Mouse (Mus musculus) midbrain, embryonic 11.5 days (tissue): ENCODE measurements at regions not wholly inside any gene's neighbourhood (a gene's known extent, or its start where the extent isn't known, plus 50 kb on each side); places are given as distances from the start of the nearest gene placed in this dataset.

Experiments
- ATAC-seq: fragments of 200-750 bp; cut with Nextera tagmentation; 2 replicates; pipeline ENCODE4 v1.8.0; 2017; ENCODE audit warnings: moderate TSS enrichment, moderate library complexity; ENCODE audit not compliant: low FRiP score
- DNase-seq: peaks from one replicate; pipeline ENCODE4 v3.0.0; 2015; ENCODE audit warnings: low spot score; ENCODE audit errors: missing footprints
- H3K27ac ChIP-seq: fragments of 300-500 bp; sonication (generic); 2 replicates; pipeline ENCODE4 v1.5.1; 2014; ENCODE audit warnings: low read depth, low read length
- H3K27me3 ChIP-seq: fragments of 300-500 bp; sonication (generic); 2 replicates; pipeline ENCODE4 v1.6.1; 2014; ENCODE audit warnings: mild to moderate bottlenecking, low read length, moderate library complexity, mixed read lengths; ENCODE audit not compliant: control insufficient read depth, insufficient read depth
- H3K36me3 ChIP-seq: fragments of 300-500 bp; sonication (generic); 2 replicates; pipeline ENCODE4 v1.6.1; 2014; ENCODE audit warnings: mild to moderate bottlenecking, low read length, moderate library complexity, mixed read lengths; ENCODE audit not compliant: control insufficient read depth, insufficient read depth
- H3K4me1 ChIP-seq: fragments of 300-500 bp; sonication (generic); 2 replicates; pipeline ENCODE4 v1.6.1; 2014; ENCODE audit warnings: low read length; ENCODE audit not compliant: control insufficient read depth, insufficient read depth
- H3K4me2 ChIP-seq: fragments of 300-500 bp; sonication (generic); 2 replicates; pipeline ENCODE4 v1.6.1; 2014; ENCODE audit warnings: mild to moderate bottlenecking, moderate library complexity
- H3K4me3 ChIP-seq: fragments of 300-500 bp; sonication (generic); 2 replicates; pipeline ENCODE4 v1.5.1; 2014; ENCODE audit warnings: low read depth, low read length
- H3K9ac ChIP-seq: fragments of 300-500 bp; sonication (generic); 2 replicates; pipeline ENCODE4 v1.6.1; 2014; ENCODE audit warnings: low read length
- H3K9me3 ChIP-seq: fragments of 300-500 bp; sonication (generic); 2 replicates; pipeline ENCODE4 v1.6.1; 2016; ENCODE audit warnings: low read length; ENCODE audit not compliant: control insufficient read depth
- WGBS: fragments of 180-500 bp; shearing (Covaris S2); extraction: QIAGEN DNeasy Blood & Tissue Kit; methylation state at CpG from one replicate; pipeline ENCODE4 v1.1.7; 2014; 5-methylcytosine and 5-hydroxymethylcytosine counted together

DNA sequence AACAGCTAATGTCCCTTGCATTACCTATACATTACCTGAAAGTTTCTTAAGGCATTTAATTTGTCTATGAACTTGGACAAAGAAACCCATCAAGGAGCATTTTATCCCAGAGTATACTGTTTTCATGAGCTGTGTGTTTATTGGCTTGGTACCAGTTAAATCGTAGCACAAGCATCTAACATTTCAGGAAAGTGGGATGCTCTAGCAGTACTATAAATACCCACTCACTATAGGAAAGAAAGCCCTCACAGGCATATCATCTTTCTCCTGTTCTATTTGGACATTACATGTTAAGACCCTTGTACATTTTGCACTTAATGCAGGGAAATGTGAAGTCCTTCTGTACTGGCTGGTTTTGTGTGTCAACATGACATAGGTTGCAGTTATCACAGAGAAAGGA, 163.9 kb downstream of the Ptprc start:
- Histone ChIP-seq H3K27ac (no peak overlapping the region), H3K9me3 (no peaks in the 10 kb centered on the region), H3K27me3 (no peaks in the 10 kb centered on the region), H3K4me3 (no peak overlapping the region), H3K9ac (no peak overlapping the region), H3K4me1 (no peaks in the 10 kb centered on the region), H3K4me2 (no peak overlapping the region), H3K36me3 (no peaks in the 10 kb centered on the region)
- WGBS: 93% methylated on average over 1 of the region's 1 CpGs
- DNase-seq (no peak), ATAC-seq (no peak)

DNA sequence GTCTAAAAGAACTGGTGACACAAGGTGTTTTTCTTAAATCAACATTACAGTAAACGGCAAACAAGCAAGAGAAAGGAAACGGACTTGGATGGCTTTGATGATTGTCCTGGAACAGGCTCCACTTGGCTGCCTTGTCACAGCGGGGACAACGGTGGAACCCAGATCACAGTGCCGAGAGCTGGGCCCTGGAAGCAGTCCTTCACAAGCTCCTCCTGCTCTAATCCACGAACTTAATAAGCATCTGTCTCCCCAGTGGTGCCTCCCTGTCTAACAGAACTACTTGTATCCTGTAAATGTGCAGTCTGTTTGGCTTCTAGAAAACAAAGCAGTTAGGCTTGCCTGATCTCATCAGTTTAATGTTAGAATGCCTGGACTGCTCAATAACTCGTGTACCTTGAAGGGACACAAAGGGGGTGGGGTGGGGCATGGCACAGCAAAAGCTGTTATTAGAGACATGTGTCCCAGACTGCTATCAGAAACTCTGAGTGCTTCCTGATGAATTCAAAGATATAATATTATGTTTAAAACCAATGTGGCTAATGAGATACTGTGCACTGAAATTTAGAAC, 164.5 kb downstream of the Ptprc start:
- no peak for ATAC-seq
- WGBS: 65% methylated on average over 7 of the region's 7 CpGs
- no peak overlapping the region for H3K9ac ChIP-seq
- no peak overlapping the region for H3K4me2 ChIP-seq
- no peaks in the 10 kb centered on the region for H3K36me3 ChIP-seq
- H3K27ac ChIP-seq: no peak overlapping the region
- no peak overlapping the region for H3K4me3 ChIP-seq
- H3K27me3 ChIP-seq: no peaks in the 10 kb centered on the region
- DNase-seq: no peak
- no peaks in the 10 kb centered on the region for H3K4me1 ChIP-seq
- no peaks in the 10 kb centered on the region for H3K9me3 ChIP-seq

DNA sequence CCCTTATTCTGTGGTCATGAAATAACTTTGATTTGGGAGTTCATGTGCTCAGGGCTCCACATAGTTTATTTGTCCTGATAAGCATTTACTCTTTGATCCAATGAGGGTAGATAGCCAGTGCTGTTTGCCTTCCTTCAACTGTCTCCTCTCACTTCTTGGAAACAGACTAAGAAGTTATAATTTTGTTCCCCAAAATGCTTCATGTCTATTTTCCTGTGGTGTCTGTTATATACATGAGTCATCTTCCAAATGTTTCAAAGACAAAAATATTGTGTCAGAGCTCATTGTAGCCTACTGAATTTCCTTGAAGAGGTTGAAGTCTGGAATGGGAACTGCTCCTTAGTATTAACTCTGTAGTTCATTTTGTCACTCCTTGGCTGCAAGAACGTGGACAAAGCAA, 168.7 kb downstream of the Ptprc start:
- no peaks in the 10 kb centered on the region for H3K9me3 ChIP-seq
- no peak overlapping the region for H3K9ac ChIP-seq
- H3K27me3 ChIP-seq: no peaks in the 10 kb centered on the region
- no peak overlapping the region for H3K4me2 ChIP-seq
- DNase-seq (no peak), ATAC-seq (no peak)
- H3K27ac ChIP-seq: no peak overlapping the region
- H3K4me3 ChIP-seq: no peak overlapping the region
- WGBS: 75% methylated on average over 1 of the region's 1 CpGs
- no peaks in the 10 kb centered on the region for H3K36me3 ChIP-seq
- H3K4me1 ChIP-seq: no peaks in the 10 kb centered on the region

DNA sequence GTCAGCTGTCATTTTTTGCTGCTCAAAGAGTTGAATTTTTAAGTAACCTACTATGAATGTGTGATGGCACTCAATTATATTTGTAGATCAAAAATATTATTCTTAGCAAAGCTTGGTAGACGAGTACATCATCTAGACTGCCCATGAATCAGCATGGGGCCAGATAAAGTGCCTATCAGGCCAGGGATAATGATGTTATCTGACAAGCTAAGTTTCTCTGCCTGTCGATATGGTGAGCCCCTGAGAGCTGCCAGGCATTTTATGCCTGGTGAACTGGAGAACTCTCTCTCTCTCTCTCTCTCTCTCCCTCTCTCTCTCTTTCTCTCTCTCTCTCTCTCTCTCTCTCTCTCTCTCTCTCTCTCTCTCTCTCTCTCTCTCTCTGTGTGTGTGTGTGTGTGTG, 171.2 kb downstream of the Ptprc start:
- ATAC-seq: no peak
- H3K4me3 ChIP-seq: no peak overlapping the region

DNA sequence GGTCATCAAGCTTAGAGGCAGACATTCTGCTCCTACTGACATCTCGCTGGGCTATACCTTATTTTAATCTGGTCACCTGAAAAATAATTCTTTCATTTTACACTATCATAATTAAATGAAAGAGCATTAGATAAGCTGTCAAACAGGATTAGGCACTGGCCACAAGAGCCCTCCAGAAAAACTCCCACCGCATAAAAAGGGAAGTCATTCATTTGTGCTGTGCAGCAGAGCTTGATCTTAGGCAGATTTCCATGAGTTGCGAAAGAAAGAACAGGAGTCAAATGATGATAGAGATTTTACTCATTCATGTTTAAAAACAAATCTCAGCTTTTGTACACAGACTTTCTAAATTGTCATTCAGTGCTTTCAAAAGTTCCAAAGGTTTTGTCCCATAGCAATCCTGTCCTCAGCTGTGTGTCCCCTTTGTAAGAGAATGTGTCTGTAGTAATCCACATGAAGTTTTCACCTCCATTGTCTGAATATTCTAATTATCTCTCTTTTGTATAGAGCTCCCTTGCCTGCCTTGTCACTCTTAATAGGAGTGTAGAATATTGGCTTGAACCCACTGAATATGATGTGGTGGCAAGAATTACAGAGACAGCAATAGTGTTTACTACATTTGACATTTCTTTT, 176.1 kb downstream of the Ptprc start:
- ATAC-seq (0 out of 2 replicates have a peak, but pooled peaks have one; percentile 24), DNase-seq (no peak)
- H3K9me3 ChIP-seq: no peaks in the 10 kb centered on the region
- no peaks in the 10 kb centered on the region for H3K4me1 ChIP-seq
- H3K4me2 ChIP-seq: no peak overlapping the region
- 50% methylated on average over 3 of the region's 3 CpGs for WGBS
- H3K4me3 ChIP-seq: no peak overlapping the region
- no peak overlapping the region for H3K9ac ChIP-seq
- H3K27ac ChIP-seq: no peak overlapping the region
- no peaks in the 10 kb centered on the region for H3K36me3 ChIP-seq
- no peaks in the 10 kb centered on the region for H3K27me3 ChIP-seq

More for the DNA sequence above, 171.2 kb downstream of the Ptprc start:
- no peak for DNase-seq
- no peaks in the 10 kb centered on the region for H3K9me3 ChIP-seq
- H3K36me3 ChIP-seq: no peaks in the 10 kb centered on the region
- H3K27ac ChIP-seq: no peak overlapping the region
- no peak overlapping the region for H3K4me2 ChIP-seq
- no peaks in the 10 kb centered on the region for H3K4me1 ChIP-seq
- H3K27me3 ChIP-seq: no peaks in the 10 kb centered on the region
- 50% methylated on average over 2 of the region's 2 CpGs for WGBS
- no peak overlapping the region for H3K9ac ChIP-seq

DNA sequence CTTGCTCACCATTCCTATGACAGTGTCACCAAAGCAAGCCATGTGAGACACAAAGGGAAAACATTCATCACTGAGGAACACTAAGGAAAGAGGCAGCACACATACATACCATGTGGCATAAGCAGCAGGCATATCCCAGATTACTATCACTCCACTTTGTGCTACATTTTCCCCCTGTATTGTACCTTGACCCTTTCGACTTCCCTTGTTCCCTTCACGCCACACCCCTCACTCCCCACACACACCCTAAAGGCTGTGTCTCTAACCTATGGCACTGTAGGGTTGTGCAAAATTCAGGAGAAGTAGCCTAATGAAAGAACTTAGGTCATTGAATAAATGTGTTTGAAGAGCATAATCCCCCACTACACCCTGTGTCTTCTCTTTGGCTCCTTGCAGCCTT, 179.5 kb downstream of the Ptprc start:
- WGBS: 82% methylated on average over 2 of the region's 2 CpGs
- Histone ChIP-seq H3K4me3 (no peak overlapping the region), H3K4me2 (no peak overlapping the region), H3K4me1 (no peaks in the 10 kb centered on the region), H3K9me3 (no peaks in the 10 kb centered on the region), H3K27ac (no peak overlapping the region), H3K27me3 (no peaks in the 10 kb centered on the region), H3K36me3 (no peaks in the 10 kb centered on the region), H3K9ac (no peak overlapping the region)
- DNase-seq: no peak
- ATAC-seq: no peak

DNA sequence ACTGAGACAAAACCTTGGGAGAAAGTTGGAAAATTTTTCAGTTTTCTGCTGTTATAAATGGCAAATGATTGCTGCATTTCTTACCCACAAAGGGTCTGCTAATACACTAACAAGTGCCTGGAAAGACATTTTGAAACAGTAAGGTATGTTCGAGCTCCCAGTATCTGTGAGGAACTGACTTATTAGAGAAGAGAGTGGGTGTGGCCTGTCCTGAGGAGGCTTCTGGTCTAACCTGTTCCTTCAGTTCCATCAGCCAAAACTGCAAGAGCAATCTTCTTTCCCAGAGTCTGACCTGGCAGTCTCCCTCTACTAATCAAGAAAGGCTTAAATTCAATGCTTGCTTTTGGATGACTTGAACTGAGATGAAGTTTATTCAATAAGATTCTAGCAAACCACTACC, 183.6 kb downstream of the Ptprc start:
- Histone ChIP-seq H3K36me3 (no peaks in the 10 kb centered on the region), H3K27ac (no peak overlapping the region), H3K4me2 (no peak overlapping the region), H3K9me3 (no peaks in the 10 kb centered on the region), H3K27me3 (no peaks in the 10 kb centered on the region), H3K4me1 (no peaks in the 10 kb centered on the region), H3K9ac (no peak overlapping the region), H3K4me3 (no peak overlapping the region)
- ATAC-seq (no peak), DNase-seq (no peak)
- WGBS: 84% methylated on average over 1 of the region's 1 CpGs

DNA sequence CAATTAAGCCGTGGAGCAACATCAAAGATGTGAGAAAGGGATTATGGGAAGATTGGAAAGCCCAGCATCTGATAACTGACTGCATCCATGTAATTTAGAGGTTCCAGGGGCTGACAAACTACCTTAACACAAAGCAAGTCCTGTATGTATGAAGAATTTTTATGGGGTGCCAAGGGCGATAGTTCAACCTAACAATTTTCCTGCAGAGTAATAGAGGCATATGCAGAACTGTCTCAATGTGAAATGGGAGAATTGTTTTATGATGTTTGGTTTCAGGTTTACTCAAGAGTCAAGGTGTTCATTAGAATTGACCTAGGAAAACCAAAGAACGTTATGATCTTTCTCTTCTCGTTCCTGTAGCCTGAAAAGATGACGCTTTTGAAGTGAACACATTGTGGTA, 184.1 kb downstream of the Ptprc start:
- no peak overlapping the region for H3K4me2 ChIP-seq
- no peaks in the 10 kb centered on the region for H3K9me3 ChIP-seq
- no peaks in the 10 kb centered on the region for H3K36me3 ChIP-seq
- H3K27me3 ChIP-seq: no peaks in the 10 kb centered on the region
- DNase-seq (no peak), ATAC-seq (no peak)
- no peaks in the 10 kb centered on the region for H3K4me1 ChIP-seq
- H3K9ac ChIP-seq: no peak overlapping the region
- 94% methylated on average over 5 of the region's 5 CpGs for WGBS
- H3K27ac ChIP-seq: no peak overlapping the region
- H3K4me3 ChIP-seq: no peak overlapping the region

DNA sequence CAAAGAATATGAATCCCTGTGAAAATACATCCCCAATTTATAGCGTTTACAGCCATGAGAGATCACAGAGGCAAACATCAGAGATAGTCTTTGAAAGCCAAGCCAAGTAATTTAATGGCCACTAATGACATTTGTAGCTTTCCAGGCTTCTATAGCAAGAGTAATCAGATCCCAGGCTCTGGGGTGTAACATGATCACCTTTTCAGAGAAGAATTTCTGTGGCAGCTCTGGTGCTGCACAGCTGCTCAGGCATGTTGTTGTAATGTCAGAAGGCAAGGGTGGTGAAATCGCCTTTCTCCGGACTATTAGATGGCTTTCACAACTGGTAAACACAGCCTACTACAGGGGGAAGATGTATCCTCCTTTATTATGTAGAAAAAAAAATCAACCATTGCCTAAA, 202.1 kb downstream of the Ptprc start:
- no peaks in the 10 kb centered on the region for H3K27me3 ChIP-seq
- no peaks in the 10 kb centered on the region for H3K4me1 ChIP-seq
- H3K4me3 ChIP-seq: no peak overlapping the region
- ATAC-seq (no peak), DNase-seq (no peak)
- no peak overlapping the region for H3K27ac ChIP-seq
- H3K36me3 ChIP-seq: no peaks in the 10 kb centered on the region
- H3K9ac ChIP-seq: no peak overlapping the region
- 78% methylated on average over 3 of the region's 3 CpGs for WGBS
- H3K9me3 ChIP-seq: no peaks in the 10 kb centered on the region
- no peak overlapping the region for H3K4me2 ChIP-seq
